Mouse (Mus musculus) G1E-ER4 (cell line): ENCODE results near the gene Sptbn4. TPM values are rescaled to one million over a fixed set of nuclear protein-coding genes. Genes with fewer than 3 reads are reported as not detected.

Experiments
- GATA1 ChIP-seq: IDR thresholded peaks from one replicate; pipeline ENCODE4 v1.8.0; 2012; ENCODE audit warnings: low read length, inconsistent platforms
- polyA plus RNA-seq: library from polyadenylated mRNA; stranded (reverse); fragments of >175 nt; gene quantifications from 2 replicates; pipeline ENCODE4 v1.2.3, GENCODE M21; 2012

Sptbn4 gene
- polyA plus RNA-seq, 1 experiment = 0.67 TPM

DNA sequence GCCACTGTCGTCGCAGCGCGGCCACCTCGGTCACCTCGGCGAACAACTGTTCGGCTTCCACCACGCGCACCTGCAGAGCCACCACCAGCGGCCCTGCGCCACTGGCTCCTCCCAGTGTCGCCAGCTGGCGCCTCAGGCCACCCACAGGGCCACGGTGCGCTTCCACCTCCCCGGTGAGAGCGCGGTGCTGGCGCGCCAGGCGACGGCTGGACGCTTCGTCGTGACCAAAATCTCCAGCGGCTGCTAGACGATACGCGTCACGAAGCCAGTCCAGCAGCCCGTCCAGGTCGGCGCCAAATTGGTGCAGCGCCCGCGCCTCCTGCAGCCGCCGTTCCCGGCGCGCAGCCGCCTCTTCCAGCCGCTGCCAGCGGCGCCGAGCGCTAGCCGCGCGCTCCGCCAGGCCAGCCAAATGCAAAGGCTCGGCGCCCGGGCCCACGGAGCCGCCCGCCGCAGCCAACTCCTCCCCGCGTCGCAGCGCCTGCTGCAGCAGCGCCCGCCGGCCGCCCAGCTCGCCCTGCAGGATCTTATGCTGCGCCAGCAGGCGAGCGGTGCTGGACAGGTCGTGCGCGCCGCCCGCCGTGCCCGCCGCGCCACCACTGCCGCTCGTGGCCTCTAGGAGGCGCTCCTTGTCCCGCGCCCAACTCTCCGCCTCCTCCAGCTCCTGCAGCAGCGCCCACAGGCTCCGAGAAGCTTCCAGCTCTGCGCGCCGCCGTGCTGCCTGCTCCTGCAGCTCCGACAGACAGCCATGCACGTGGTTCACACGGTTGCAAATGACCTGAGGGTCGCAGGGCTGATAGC is 38.9 kb downstream of the Sptbn4 start:
- TF ChIP-seq GATA1 = no peak

DNA sequence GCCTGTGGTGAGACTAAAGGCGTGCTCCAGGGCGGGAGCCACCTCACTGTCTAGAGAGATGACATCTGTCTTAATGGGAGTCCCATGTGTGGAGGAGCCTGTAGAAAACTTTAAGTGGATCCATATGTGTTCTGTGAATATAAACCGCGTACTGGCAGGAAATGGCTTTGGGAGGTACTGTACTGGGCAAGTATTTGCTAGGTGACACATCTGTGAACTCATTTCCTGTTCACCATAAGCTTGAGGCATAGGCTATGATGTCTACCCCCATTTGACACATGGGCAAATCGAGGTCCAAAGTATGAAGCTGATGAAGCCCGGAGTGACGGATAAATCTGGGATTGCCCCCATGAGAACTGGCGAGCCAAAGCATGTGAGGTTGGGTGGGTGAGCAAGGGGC is 39.7 kb downstream of the Sptbn4 start:
- TF ChIP-seq GATA1 = no peak

DNA sequence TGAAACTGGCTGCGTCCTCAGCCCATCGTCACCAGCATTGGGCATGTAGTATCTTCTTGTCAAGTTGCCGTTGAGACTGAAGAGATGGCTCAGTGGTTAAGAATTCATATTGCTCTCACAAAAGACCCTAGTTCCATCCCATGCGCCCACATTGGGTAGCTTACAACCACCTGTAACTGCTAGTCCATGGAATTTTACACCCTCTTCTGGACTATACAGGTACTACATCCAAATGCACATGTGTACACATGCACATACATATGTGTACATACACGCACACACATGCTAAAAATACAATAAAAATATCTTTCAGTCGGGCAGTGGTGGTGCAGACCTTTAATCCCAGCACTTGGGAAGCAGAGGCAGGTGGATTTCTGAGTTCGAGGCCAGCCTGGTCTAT is 41.0 kb downstream of the Sptbn4 start:
- no peak for TF ChIP-seq GATA1

DNA sequence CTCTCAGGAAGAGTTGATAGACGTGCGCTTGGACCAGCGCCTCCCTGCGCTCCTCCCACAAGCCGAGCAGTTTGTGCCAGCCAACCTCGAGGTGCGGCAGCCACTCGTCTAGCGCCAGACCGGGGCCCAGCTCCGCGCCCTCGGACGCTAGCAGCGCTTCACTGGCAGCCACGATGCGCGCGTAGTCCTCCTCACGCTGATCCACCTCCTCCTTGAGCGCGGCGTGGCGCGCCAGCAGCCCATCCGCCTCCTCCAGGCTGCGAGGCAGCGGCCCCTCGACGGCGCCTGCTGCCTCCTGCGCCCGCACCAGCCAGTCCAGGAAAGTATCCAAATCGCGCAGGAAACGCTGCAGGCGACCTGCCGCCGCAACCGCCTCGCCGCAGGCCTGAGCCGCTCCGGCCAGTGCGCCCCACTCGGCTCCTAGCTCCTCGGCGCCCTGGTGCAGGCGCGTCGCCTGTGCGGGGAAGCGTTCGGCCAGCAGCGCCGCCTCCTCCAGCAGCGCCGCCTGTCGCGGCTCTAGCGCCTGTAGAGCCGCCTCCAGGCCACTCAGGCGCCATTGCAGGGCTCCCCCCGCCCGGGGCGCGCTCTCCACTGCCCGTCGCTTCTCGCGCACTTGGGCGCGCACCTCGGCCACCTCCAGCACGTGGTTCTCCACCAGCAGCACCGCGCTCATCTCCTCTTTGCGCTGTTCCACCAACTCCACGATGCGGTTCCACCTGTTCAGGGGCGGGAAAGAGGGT is 43.1 kb downstream of the Sptbn4 start:
- no peak for TF ChIP-seq GATA1

DNA sequence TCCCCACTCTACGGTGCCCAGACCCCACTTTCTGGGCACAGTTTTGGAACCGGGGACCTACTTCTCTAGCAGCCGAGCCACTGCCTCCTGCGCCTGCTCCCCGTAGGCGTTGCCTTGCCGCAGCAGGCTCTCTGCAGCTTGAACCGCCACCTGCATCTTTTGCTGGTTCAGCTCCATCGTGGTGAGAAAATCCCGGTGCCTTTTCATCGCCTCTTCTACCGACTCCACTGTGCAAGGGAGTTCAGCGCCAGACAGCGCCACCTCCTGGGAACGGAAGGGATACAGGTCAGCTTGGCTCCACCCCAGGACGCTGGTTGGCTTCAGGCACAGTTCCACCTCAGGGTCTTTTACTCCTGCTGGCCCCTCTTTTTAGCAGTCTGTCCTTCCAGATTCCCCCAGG is 44.8 kb downstream of the Sptbn4 start:
- no peak for TF ChIP-seq GATA1

DNA sequence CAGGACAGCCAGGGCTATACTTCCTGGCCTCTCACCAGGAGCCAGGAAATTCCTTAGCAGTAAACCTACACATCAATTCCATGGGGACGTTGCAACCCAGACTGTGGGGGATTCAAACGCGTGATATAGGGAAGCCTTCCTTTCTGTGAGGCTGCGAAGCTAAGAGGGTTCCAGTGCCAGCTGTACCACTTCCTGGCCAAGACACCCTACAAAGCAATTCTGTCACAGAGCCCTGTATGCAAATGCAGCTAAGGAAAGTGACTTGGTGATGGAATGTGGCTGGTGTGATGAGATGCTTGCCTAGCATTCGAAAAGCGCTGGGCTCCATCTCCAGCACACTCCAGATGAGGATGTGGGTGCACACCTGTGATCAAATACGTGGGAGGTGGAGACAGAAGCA is 46.9 kb downstream of the Sptbn4 start:
- no peak for TF ChIP-seq GATA1

DNA sequence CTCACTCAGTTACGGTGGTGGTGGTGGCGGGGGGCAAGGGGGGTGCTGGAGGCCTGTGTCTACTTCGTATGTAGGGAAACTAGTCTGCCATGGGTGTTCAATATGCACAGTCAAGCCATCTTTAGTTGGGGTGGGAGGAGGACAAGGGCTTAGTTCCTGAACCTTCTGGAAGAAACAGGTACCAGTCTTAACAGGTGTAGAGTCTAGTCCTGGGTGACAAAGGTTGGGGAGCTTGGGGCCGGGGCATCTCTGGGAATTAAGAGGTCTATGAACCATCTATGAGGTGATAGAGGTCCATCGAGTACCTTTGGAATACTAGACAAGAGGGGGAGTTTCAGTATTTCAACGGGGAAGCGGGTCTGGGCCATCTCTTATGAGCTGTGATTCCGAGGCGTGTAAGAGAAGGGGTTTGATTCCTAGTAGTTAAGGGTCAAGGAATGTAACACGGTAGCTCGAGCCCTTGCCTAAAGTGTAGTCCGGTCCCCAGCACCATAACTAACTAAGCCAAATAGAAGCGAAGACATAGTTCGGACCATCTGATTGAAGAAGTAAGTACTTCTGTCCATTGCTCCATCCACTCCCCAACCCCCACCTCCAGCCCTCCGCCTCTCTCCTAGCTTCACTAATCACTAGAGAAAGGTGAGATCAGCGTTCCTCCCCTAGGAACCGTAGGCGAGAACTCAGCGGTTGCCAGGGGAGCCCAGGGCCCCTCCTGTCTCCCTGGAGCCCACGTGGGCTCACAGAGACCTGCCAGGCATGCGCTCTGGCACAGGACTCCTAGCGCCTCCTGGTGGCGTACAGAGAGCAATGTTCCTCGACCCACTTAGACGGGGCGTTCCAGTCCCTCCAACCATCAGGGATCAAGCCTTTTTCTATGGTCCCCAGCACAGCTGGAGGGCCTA is 50.2 kb downstream of the Sptbn4 start:
- no peak for TF ChIP-seq GATA1

DNA sequence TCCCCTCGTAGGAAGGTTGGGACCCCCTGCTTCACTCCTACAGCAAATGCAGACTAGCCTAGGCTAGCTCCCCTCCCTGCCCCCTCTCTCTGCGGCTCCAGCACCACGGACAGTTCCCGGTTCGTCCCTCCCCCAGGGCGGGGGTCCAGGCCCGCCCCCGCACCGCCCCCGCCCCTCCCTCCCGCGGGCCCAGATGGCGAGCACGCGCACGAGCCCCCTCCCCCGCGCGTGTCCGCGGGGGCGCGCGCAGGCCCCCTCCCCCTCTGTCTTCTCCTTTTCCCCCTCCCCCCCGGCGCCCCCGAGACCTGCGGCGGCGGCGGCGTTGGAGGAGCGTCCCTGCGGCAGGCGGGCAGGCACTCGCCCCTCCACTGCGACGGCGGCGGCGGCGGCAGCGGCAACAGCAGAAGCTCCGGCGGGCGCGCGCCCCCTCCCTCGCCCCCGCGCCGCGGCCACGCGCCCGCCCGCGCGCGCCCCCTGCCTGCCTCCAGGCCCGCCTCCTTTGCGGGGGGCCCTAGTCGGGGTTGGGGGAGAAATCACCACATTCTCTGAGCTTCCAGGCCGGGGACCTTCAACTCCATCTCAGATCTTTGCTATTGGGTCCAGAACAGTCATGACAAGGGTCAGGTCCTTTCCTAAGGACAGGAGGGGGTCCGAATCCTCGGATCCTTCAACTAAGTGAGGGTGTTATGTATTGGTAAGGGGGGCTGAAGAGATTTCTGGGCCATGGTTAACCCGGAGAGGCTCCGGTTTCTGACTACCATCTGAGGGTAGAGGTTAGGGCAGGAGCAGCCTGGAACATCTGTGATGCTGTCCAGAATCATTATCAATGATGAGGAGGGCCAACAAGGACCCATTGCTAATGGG is 51.1 kb downstream of the Sptbn4 start:
- no peak for TF ChIP-seq GATA1

DNA sequence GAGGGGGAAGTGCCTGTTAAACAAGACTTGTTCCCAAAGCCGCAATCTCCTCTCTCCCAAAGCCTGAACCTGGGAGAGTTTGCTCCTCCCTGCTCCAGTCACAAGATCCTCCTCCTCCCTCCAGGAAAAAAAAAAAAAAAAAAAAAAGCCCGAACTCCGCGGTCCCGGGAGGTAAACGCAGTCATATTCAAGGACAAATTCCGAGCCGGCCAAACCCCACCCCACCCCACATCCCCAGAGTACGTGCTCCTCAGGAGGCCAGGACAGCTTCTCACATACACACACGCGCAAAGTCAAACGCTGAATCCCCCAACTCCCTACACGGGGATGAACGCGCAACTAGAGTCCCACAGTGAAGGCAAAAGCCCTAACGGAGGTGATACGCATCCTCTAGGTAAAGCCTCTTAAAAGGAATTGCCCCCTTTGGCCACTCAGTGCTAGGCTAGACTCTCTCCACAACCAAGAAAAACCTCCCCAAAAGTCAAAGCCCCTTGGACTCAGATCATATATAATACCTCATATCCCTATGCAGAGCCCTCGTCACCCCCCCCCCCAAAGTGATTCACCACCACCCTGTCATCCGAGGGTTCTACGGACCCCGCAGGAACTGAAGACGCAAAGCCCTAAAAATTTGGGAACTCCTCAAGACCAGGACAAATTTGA is 51.8 kb downstream of the Sptbn4 start:
- TF ChIP-seq GATA1 = no peak

DNA sequence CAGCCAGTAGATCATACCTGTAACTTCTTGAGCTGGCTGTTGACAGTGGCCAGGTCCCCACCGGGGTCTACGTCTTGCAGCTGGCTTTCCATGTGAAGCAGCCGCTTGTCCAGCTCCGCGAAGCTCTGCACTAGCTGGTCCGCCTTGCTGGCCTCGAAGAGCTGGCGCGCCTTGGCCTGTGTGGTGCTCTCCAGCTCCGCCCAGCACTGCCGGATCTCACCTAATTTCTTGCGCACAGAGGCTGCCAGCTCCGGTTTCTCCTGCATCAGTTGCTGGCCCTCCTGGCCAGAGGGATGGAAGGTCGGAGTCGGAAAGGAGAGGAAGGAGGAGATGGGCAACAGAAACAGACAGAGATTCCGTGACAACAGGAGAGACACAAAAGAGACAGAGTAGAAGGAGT is 56.1 kb downstream of the Sptbn4 start:
- no peak for TF ChIP-seq GATA1

DNA sequence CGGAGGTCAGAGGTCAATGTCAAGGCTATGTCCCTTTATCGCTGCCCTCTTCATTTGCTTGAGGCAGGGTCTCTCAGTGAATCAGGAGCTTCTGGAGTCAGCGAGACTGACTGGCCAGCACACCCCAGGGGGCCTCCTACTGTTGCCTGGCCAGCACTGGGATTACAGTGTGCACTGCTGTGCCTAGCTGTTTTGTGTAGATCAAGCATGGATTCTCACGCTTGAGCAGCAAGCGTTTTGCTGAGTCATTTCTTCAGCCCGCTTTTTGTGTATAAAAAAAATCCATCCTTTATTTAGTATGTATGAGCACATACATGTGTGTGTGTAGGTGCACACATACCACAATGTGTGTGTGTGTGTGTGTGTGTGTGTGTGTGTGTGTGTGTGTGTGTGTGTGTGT is 58.3 kb downstream of the Sptbn4 start:
- no peak for TF ChIP-seq GATA1

DNA sequence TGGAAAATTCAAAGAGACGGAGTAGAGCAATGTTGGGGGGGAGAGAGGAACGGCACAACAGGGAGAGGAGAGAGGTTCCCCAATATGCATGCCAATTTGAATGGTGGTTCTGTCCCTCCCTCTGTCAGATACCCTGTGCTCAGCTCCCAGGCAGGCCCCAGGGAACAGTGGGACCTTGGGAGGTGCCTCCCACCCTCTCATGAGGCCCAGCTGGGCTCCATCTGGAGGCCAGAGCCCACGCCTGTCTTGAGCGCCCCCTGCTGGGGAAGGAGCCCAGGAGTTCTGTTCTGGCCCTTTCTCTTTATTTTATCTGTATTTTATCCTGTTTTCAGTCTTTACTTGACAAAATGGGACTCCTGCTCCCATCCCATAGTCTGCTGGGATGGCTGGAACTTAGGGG is 62.8 kb downstream of the Sptbn4 start:
- TF ChIP-seq GATA1 = no peak

DNA sequence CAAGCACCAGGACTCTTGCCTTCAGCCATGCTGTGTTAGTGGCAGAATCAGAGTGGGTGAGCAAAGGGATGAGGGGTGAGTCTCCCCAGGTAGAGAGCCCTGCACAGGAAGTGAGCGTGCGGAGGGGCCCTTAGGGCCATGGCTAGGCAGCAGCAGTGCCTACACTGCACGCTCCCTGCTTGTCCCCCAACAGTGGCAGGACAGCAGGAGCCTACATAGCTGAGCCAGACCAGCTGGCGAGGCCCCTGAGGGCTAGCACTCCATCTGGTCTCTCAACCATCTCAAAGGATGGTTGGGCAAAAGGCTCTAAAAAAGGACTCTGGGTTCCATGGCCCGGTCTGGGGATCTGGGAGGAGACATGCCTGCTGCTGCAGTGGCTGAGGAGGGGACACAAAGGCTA is 63.4 kb downstream of the Sptbn4 start:
- no peak for TF ChIP-seq GATA1

DNA sequence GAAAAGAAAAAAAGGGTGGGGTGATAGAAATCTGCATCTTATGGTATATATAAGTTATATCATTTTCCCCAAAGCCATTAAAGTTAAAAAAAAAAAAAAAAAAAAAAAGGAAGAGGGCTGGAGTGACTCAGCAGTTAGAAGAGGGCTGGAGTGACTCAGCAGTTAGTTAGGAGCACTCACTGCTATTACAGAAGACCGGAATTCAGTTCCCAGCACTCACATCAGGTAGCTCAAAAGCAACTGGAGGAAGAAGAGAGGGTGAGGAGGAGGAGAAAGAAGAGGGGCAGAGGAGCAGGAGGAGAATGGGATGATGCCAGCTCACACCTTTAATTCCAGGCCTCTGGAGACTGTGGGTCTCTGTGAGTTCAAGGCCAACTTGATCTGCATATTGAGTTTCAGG is 64.3 kb downstream of the Sptbn4 start:
- TF ChIP-seq GATA1 = no peak
